11 mouse cellular contexts compared by ENCODE assay signal in the genomic region with DNA sequence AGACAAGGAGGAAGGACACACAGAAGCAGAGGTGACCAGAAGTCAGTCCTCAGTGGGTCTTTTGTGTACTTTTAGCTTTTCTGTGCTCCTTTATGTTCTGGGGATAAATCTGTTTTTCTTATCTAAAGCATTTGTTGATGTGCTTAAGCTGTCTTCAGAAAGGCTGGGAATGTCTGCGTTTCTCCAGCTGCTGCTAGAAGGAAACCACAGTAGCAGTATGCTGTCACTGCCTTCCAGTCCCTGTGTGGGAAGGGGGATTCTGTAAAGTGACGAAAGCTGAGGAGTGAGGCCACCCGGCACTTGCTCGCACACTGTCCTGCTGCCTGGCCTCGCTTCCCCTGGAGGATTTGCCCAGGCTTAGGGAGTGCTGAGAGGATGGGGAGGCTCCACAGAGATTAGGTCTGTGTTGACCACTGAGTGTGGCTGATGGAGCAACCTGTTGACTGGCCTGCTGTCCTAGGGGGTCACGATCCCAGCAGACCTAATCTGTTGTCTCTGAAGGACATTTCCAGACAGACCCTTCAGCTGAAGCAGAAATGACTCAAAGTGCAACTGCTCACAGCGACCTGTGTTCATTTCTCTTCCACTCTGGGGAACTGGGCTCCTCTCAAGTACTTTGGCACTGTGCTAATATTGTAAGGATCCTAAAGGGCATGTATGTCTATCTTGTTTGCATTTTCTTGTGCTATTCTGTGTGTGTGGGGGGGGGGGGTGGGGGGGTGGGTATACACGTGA.
DNase-seq lines count a peak whose midpoint lies in the region; ATAC-seq and TF ChIP-seq lines count a peak whose summit lies in the region.
"Had no signal": no experiment of that assay in that cellular context is flagged by ENCODE, and none has a peak within 500 bp of the region (broad histone marks: within the 10 kb centered on the region; RNA-seq: fewer than 3 reads in every experiment).

No protein-coding gene starts in this region.

- peaks cover 80% of the 10 kb centered on the region for H3K4me1 ChIP-seq in G1E (ENCODE audit: insufficient read depth, low read depth, low read length)
- H3K4me1 ChIP-seq in heart, embryonic 16.5 days (ENCODE audit: control insufficient read depth, insufficient read depth, low read length) = peaks cover 33% of the 10 kb centered on the region

- WGBS in heart, embryonic 16.5 days = 41% methylated on average over 8 of the region's 8 CpGs

- H3K4me2 ChIP-seq in heart, embryonic 16.5 days (ENCODE audit: low read depth, low read length) = peak overlapping the region; percentile 69
- H3K4me2 ChIP-seq: neural tube, embryonic 13.5 days had no signal

- peak overlapping the region; percentile 68 for H3K4me3 ChIP-seq in G1E (ENCODE audit: low read depth, low read length)
- peak overlapping the region; percentile 60 for H3K4me3 ChIP-seq in heart, embryonic 16.5 days (ENCODE audit: low read length)
- H3K4me3 ChIP-seq: neural tube, embryonic 13.5 days had no signal

- DNase-seq in left cerebral cortex, postnatal 25 days (ENCODE audit: low spot score in 2 of 2) = peak; percentile 18 to 48
- DNase-seq in left cerebral cortex, postnatal 14 days (ENCODE audit: low spot score in 2 of 2) = no peak
- DNase-seq in A20 (ENCODE audit: low read depth, low spot score) (peak; percentile 30), G1E (ENCODE audit: low spot score) (no peak)
- no peak for DNase-seq in yolk sac, embryonic 10.5 days (ENCODE audit: low spot score)
- DNase-seq in cerebellum, adult 11-12 months = no peak
- DNase-seq: embryo, embryonic 11 days; thymus, adult 2 months had no signal

- no peaks in the 10 kb centered on the region for H3K27me3 ChIP-seq in G1E (ENCODE audit: insufficient read depth, low read length)
- H3K27me3 ChIP-seq in heart, embryonic 16.5 days (ENCODE audit: control insufficient read depth, insufficient read depth, low read length) = no peaks in the 10 kb centered on the region
- H3K27me3 ChIP-seq: neural tube, embryonic 13.5 days had no signal

- TF ChIP-seq CTCF in G1E (IDR thresholded peaks at IDR 0.05; ENCODE audit: low read depth, low read length) = no peak

- intact Hi-C loops in left cerebral cortex, postnatal 25 days (cut with DNase I) = no loop called here
- intact Hi-C loops in left cerebral cortex, postnatal 14 days (cut with DNase I) = loop anchor here (5.0 to 10.0 kb wide), 2 partner anchors 95 to 272 kb away; a partner anchor contains a TSS

- no peak for ATAC-seq in G1E (ENCODE audit: extremely low read depth, insufficient number of reproducible peaks, low FRiP score, poor library complexity, severe bottlenecking)
- ATAC-seq in heart, embryonic 16.5 days (replicated peaks; ENCODE audit: extremely low read depth, insufficient read depth, low FRiP score) = 0 out of 2 replicates have a peak, but pooled peaks have one; percentile 4
- ATAC-seq: activated CD4-positive, CD25-positive, alpha-beta regulatory T cell, adult 4 months had no signal

- no peaks in the 10 kb centered on the region for H3K9me3 ChIP-seq in G1E (replicated peaks)
- H3K9me3 ChIP-seq in heart, embryonic 16.5 days (replicated peaks; ENCODE audit: control insufficient read depth, low read length) = no peaks in the 10 kb centered on the region
- H3K9me3 ChIP-seq: neural tube, embryonic 13.5 days had no signal

- H3K9ac ChIP-seq in heart, embryonic 16.5 days (ENCODE audit: low read length) = peak overlapping the region; percentile 82
- H3K9ac ChIP-seq: neural tube, embryonic 13.5 days had no signal

- H3K36me3 ChIP-seq in G1E (replicated peaks) = peaks cover 40% of the 10 kb centered on the region
- no peaks in the 10 kb centered on the region for H3K36me3 ChIP-seq in heart, embryonic 16.5 days (ENCODE audit: control insufficient read depth, insufficient read depth)
- H3K36me3 ChIP-seq: neural tube, embryonic 13.5 days had no signal

- peak overlapping the region; percentile 90 for H3K27ac ChIP-seq in heart, embryonic 16.5 days (ENCODE audit: low read length)
- H3K27ac ChIP-seq: neural tube, embryonic 13.5 days had no signal

Comparison
In these comparisons a context has a peak if more than half of its experiments do, and no peak if none do; other contexts are left out.
1. DNase-seq: peak in left cerebral cortex, postnatal 25 days (2 of 2) and A20 (single experiment); none in left cerebral cortex, postnatal 14 days (0 of 2), G1E (single experiment), yolk sac, embryonic 10.5 days (single experiment) and cerebellum, adult 11-12 months (single experiment).